Mouse (Mus musculus) monocyte, adult 59 days (primary cell): ENCODE results near the gene Gm11983. TPM values are rescaled to one million over a fixed set of nuclear protein-coding genes. Genes with fewer than 3 reads are reported as not detected.

ENCODE experiments used
- total RNA-seq, 2 experiments: library from RNA; stranded (reverse); gene quantifications; one replicate each; pipeline ENCODE4 v1.2.4; 2023

Gene Gm11983
- total RNA-seq: not detected

GRCm38 (mm10) chr11:6837554-6837953 is at the start of gene Gm11983:
TSS of gene Gm11983 (minus strand) at chr11:6837654.

Other genes with a start within 250 kb of the Gm11983 start
- under 1 TPM; 0.55 to 0.66 TPM for gene Nacad, start 231.6 kb downstream of the Gm11983 start, total RNA-seq
- gene Tbrg4, start 211.6 kb downstream of the Gm11983 start, total RNA-seq: 10 to 100 TPM; 75.2 to 80.3 TPM
- gene Wap, start 199.0 kb downstream of the Gm11983 start, total RNA-seq: not detected
- 1 to 10 TPM in 1 of 2 experiments, under 1 TPM in 1; 0.66 to 1.7 TPM for gene Ramp3, start 179.1 kb downstream of the Gm11983 start, total RNA-seq
- gene Adcy1, start 225.8 kb upstream of the Gm11983 start, total RNA-seq: not detected